Mouse (Mus musculus) intestine, embryonic 15.5 days (tissue): ENCODE measurements at regions not wholly inside any gene's neighbourhood (a gene's known extent, or its start where the extent isn't known, plus 50 kb on each side); places are given as distances from the start of the nearest gene placed in this dataset.

ENCODE experiments used
- ATAC-seq: fragments of 200-750 bp; cut with Nextera tagmentation; 2 replicates; pipeline ENCODE4 v1.8.0; 2017; ENCODE audit warnings: moderate TSS enrichment, moderate library complexity
- H3K27ac ChIP-seq: fragments of 300-500 bp; sonication (generic); 2 replicates; pipeline ENCODE4 v1.5.1; 2015; ENCODE audit warnings: mild to moderate bottlenecking, inconsistent platforms
- H3K27me3 ChIP-seq: fragments of 300-500 bp; sonication (generic); replicated peaks from 2 replicates; pipeline ENCODE4 v1.6.1; 2015; ENCODE audit warnings: inconsistent platforms
- H3K36me3 ChIP-seq: fragments of 300-500 bp; sonication (generic); 2 replicates; pipeline ENCODE4 v1.6.1; 2015; ENCODE audit warnings: inconsistent platforms
- H3K4me1 ChIP-seq: fragments of 300-500 bp; sonication (generic); replicated peaks from 2 replicates; pipeline ENCODE4 v1.6.1; 2015; ENCODE audit warnings: inconsistent platforms
- H3K4me2 ChIP-seq: fragments of 300-500 bp; sonication (generic); replicated peaks from 2 replicates; pipeline ENCODE4 v1.6.1; 2015; ENCODE audit warnings: mild to moderate bottlenecking, inconsistent platforms
- H3K4me3 ChIP-seq: fragments of 300-500 bp; sonication (generic); replicated peaks from 2 replicates; pipeline ENCODE4 v1.5.1; 2015; ENCODE audit warnings: inconsistent platforms
- H3K9ac ChIP-seq: fragments of 300-500 bp; sonication (generic); 2 replicates; pipeline ENCODE4 v1.6.1; 2015; ENCODE audit warnings: inconsistent platforms
- H3K9me3 ChIP-seq: fragments of 300-500 bp; sonication (generic); 2 replicates; pipeline ENCODE4 v1.6.1; 2016; ENCODE audit warnings: inconsistent platforms
- WGBS: fragments of 180-500 bp; shearing (Covaris S2); methylation state at CpG from one replicate; pipeline ENCODE4 v1.1.7; 2015; 5-methylcytosine and 5-hydroxymethylcytosine counted together

- H3K4me1 ChIP-seq = peaks cover 19% of the 10 kb centered on the region
- H3K27me3 ChIP-seq = no peaks in the 10 kb centered on the region
- WGBS = 44% methylated on average over 4 of the region's 4 CpGs
- no peak overlapping the region for H3K27ac ChIP-seq
- no peak overlapping the region for H3K4me2 ChIP-seq
- ATAC-seq = no peak
- no peak overlapping the region for H3K4me3 ChIP-seq
- no peaks in the 10 kb centered on the region for H3K36me3 ChIP-seq
- no peak overlapping the region for H3K9ac ChIP-seq
- H3K9me3 ChIP-seq = no peaks in the 10 kb centered on the region
Measured at GRCm38 (mm10) chr5:107035376-107035775, 71.3 kb downstream of the Cdc7 start.

- H3K27me3 ChIP-seq = no peaks in the 10 kb centered on the region
- H3K4me1 ChIP-seq = peaks cover 22% of the 10 kb centered on the region
- no peak overlapping the region for H3K4me2 ChIP-seq
- H3K9ac ChIP-seq = no peak overlapping the region
- H3K27ac ChIP-seq = 0 out of 2 replicates have a peak overlapping the region, but pooled peaks have one; percentile 34
- WGBS = 45% methylated on average over 6 of the region's 6 CpGs
- H3K4me3 ChIP-seq = no peak overlapping the region
- H3K36me3 ChIP-seq = no peaks in the 10 kb centered on the region
- ATAC-seq = no peak
- no peaks in the 10 kb centered on the region for H3K9me3 ChIP-seq
Measured at GRCm38 (mm10) chr5:107035782-107036181, 71.7 kb downstream of the Cdc7 start.

- no peaks in the 10 kb centered on the region for H3K9me3 ChIP-seq
- peaks cover 24% of the 10 kb centered on the region for H3K4me1 ChIP-seq
- WGBS = 83% methylated on average over 6 of the region's 6 CpGs
- H3K4me2 ChIP-seq = no peak overlapping the region
- no peak for ATAC-seq
- no peaks in the 10 kb centered on the region for H3K36me3 ChIP-seq
- no peak overlapping the region for H3K4me3 ChIP-seq
- H3K9ac ChIP-seq = no peak overlapping the region
- H3K27ac ChIP-seq = no peak overlapping the region
- H3K27me3 ChIP-seq = no peaks in the 10 kb centered on the region
Measured at GRCm38 (mm10) chr5:107036475-107036874, 72.4 kb downstream of the Cdc7 start.

- 76% methylated on average over 6 of the region's 6 CpGs for WGBS
- H3K27ac ChIP-seq = no peak overlapping the region
- H3K4me2 ChIP-seq = no peak overlapping the region
- H3K9me3 ChIP-seq = no peaks in the 10 kb centered on the region
- peaks cover 24% of the 10 kb centered on the region for H3K4me1 ChIP-seq
- H3K4me3 ChIP-seq = no peak overlapping the region
- no peak for ATAC-seq
- H3K27me3 ChIP-seq = no peaks in the 10 kb centered on the region
- no peaks in the 10 kb centered on the region for H3K36me3 ChIP-seq
- H3K9ac ChIP-seq = no peak overlapping the region
Measured at GRCm38 (mm10) chr5:107037087-107037486, 73.0 kb downstream of the Cdc7 start.

GRCm38 (mm10) chr5:107039340-107039739, 75.2 kb downstream of the Cdc7 start:
- H3K4me1 ChIP-seq = peaks cover 24% of the 10 kb centered on the region
- no peaks in the 10 kb centered on the region for H3K27me3 ChIP-seq
- H3K4me2 ChIP-seq = no peak overlapping the region
- no peaks in the 10 kb centered on the region for H3K9me3 ChIP-seq
- WGBS = 93% methylated on average over 8 of the region's 8 CpGs
- H3K4me3 ChIP-seq = no peak overlapping the region
- H3K36me3 ChIP-seq = no peaks in the 10 kb centered on the region
- peak overlapping the region; percentile 71; the same call in 1 of the 2 replicates for H3K27ac ChIP-seq
- no peak for ATAC-seq
- no peak overlapping the region for H3K9ac ChIP-seq

GRCm38 (mm10) chr5:107039956-107040355, 75.8 kb downstream of the Cdc7 start:
- Histone ChIP-seq H3K4me3 (no peak overlapping the region), H3K4me2 (no peak overlapping the region; the same call in 1 of the 2 replicates), H3K27me3 (no peaks in the 10 kb centered on the region), H3K27ac (peak overlapping the region; percentile 71), H3K4me1 (peaks cover 24% of the 10 kb centered on the region), H3K9ac (no peak overlapping the region), H3K9me3 (no peaks in the 10 kb centered on the region), H3K36me3 (no peaks in the 10 kb centered on the region)
- ATAC-seq = peak; percentile 61
- 69% methylated on average over 6 of the region's 6 CpGs for WGBS

- 49% methylated on average over 10 of the region's 10 CpGs for WGBS
Measured at GRCm38 (mm10) chr5:107040489-107040888, 76.4 kb downstream of the Cdc7 start.

GRCm38 (mm10) chr5:107045163-107045562, 81.0 kb downstream of the Cdc7 start:
- ATAC-seq = no peak
- Histone ChIP-seq H3K9me3 (no peaks in the 10 kb centered on the region), H3K4me3 (no peak overlapping the region), H3K4me2 (no peak overlapping the region), H3K27me3 (no peaks in the 10 kb centered on the region), H3K4me1 (peaks cover 22% of the 10 kb centered on the region), H3K27ac (no peak overlapping the region), H3K9ac (no peak overlapping the region), H3K36me3 (no peaks in the 10 kb centered on the region)
- WGBS = 70% methylated on average over 10 of the region's 10 CpGs

More at GRCm38 (mm10) chr5:107040489-107040888, 76.4 kb downstream of the Cdc7 start:
- ATAC-seq = peak; percentile 69
- Histone ChIP-seq H3K4me2 (no peak overlapping the region), H3K4me1 (peaks cover 22% of the 10 kb centered on the region), H3K27ac (peak overlapping the region; percentile 71), H3K9me3 (no peaks in the 10 kb centered on the region), H3K36me3 (no peaks in the 10 kb centered on the region), H3K9ac (no peak overlapping the region), H3K27me3 (no peaks in the 10 kb centered on the region), H3K4me3 (no peak overlapping the region)

- peak; percentile 65 for ATAC-seq
- Histone ChIP-seq H3K9me3 (no peaks in the 10 kb centered on the region), H3K9ac (no peak overlapping the region), H3K4me1 (peaks cover 23% of the 10 kb centered on the region), H3K36me3 (no peaks in the 10 kb centered on the region), H3K27me3 (no peaks in the 10 kb centered on the region), H3K27ac (peak overlapping the region; percentile 75), H3K4me3 (no peak overlapping the region), H3K4me2 (no peak overlapping the region)
- 19% methylated on average over 4 of the region's 4 CpGs for WGBS
Measured at GRCm38 (mm10) chr5:107046501-107046931, 82.4 kb downstream of the Cdc7 start.

GRCm38 (mm10) chr5:107048607-107049006, 84.5 kb downstream of the Cdc7 start:
- ATAC-seq = no peak
- no peak overlapping the region for H3K27ac ChIP-seq
- no peaks in the 10 kb centered on the region for H3K27me3 ChIP-seq
- no peaks in the 10 kb centered on the region for H3K36me3 ChIP-seq
- no peaks in the 10 kb centered on the region for H3K9me3 ChIP-seq
- peaks cover 29% of the 10 kb centered on the region for H3K4me1 ChIP-seq
- no peak overlapping the region for H3K9ac ChIP-seq
- H3K4me2 ChIP-seq = no peak overlapping the region
- H3K4me3 ChIP-seq = no peak overlapping the region
- 53% methylated on average over 5 of the region's 5 CpGs for WGBS

- Histone ChIP-seq H3K9ac (no peak overlapping the region), H3K9me3 (no peaks in the 10 kb centered on the region), H3K36me3 (no peaks in the 10 kb centered on the region), H3K27me3 (no peaks in the 10 kb centered on the region), H3K4me1 (peaks cover 31% of the 10 kb centered on the region), H3K27ac (no peak overlapping the region), H3K4me2 (no peak overlapping the region), H3K4me3 (no peak overlapping the region)
- WGBS = 55% methylated on average over 3 of the region's 3 CpGs
- no peak for ATAC-seq
Measured at GRCm38 (mm10) chr5:107050076-107050475, 86.0 kb downstream of the Cdc7 start.

- H3K4me3 ChIP-seq = no peak overlapping the region
- H3K9me3 ChIP-seq = no peaks in the 10 kb centered on the region
- no peak overlapping the region for H3K9ac ChIP-seq
- 48% methylated on average over 10 of the region's 10 CpGs for WGBS
- H3K36me3 ChIP-seq = no peaks in the 10 kb centered on the region
- H3K4me1 ChIP-seq = peaks cover 39% of the 10 kb centered on the region
- no peak overlapping the region for H3K27ac ChIP-seq
- no peak overlapping the region for H3K4me2 ChIP-seq
- H3K27me3 ChIP-seq = no peaks in the 10 kb centered on the region
- no peak for ATAC-seq
Measured at GRCm38 (mm10) chr5:107051868-107052267, 87.7 kb downstream of the Cdc7 start.

GRCm38 (mm10) chr5:107054900-107055452, 90.9 kb downstream of the Cdc7 start:
- Histone ChIP-seq H3K27ac (no peak overlapping the region), H3K4me3 (no peak overlapping the region), H3K36me3 (no peaks in the 10 kb centered on the region), H3K9me3 (no peaks in the 10 kb centered on the region), H3K4me2 (no peak overlapping the region), H3K27me3 (no peaks in the 10 kb centered on the region), H3K9ac (no peak overlapping the region), H3K4me1 (peaks cover 27% of the 10 kb centered on the region)
- peak; percentile 77 for ATAC-seq
- WGBS = 35% methylated on average over 6 of the region's 6 CpGs
